Mouse (Mus musculus) G1E (cell line): Measurements from ENCODE around the gene Atp1b2. TPM values are rescaled to one million over a fixed set of nuclear protein-coding genes. Genes with fewer than 3 reads are reported as not detected.
A peak's percentile ranks its signal among the peaks of the same experiment; 100 is the strongest.

Experiments used
- ATAC-seq: 2 replicates; pipeline ENCODE4 v1.8.0; 2016; ENCODE audit warnings: mild to moderate bottlenecking; ENCODE audit not compliant: insufficient number of reproducible peaks, poor library complexity, low FRiP score, severe bottlenecking; ENCODE audit errors: extremely low read depth
- DNase-seq: peaks from one replicate; pipeline ENCODE4 v3.0.0; 2012; ENCODE audit warnings: low spot score
- H3K27me3 ChIP-seq: 2 replicates; pipeline ENCODE4 v1.6.1; 2012; ENCODE audit warnings: mild to moderate bottlenecking, low read length, inconsistent platforms; ENCODE audit not compliant: insufficient read depth
- H3K36me3 ChIP-seq: replicated peaks from 2 replicates; pipeline ENCODE3; 2012; ENCODE audit warnings: mild to moderate bottlenecking, inconsistent platforms
- H3K4me1 ChIP-seq: 2 replicates; pipeline ENCODE4 v1.6.1; 2012; ENCODE audit warnings: low read depth, low read length, inconsistent platforms, mixed read lengths; ENCODE audit not compliant: insufficient read depth
- H3K4me3 ChIP-seq: 2 replicates; pipeline ENCODE4 v1.5.1; 2012; ENCODE audit warnings: low read depth, mild to moderate bottlenecking, inconsistent platforms, low read length, moderate library complexity, mixed read lengths
- H3K9me3 ChIP-seq: replicated peaks from 2 replicates; pipeline ENCODE4 v1.6.1; 2012; ENCODE audit warnings: inconsistent platforms
- CTCF ChIP-seq: IDR thresholded peaks from 2 replicates; pipeline ENCODE4 v1.5.1; 2012; ENCODE audit warnings: low read depth, low read length, inconsistent platforms, mixed read lengths
- GATA1 ChIP-seq: IDR thresholded peaks from 2 replicates; pipeline ENCODE4 v1.6.1; 2012; ENCODE audit warnings: borderline replicate concordance, low read length, inconsistent platforms, mixed read lengths
- GATA2 ChIP-seq: IDR thresholded peaks from 2 replicates; pipeline ENCODE4 v1.6.1; 2012; ENCODE audit warnings: low read depth, low read length, inconsistent platforms, borderline replicate concordance
- POLR2AphosphoS5 ChIP-seq: IDR thresholded peaks from 2 replicates; pipeline ENCODE4 v1.6.1; 2012; ENCODE audit warnings: low read depth, low read length, inconsistent platforms; ENCODE audit not compliant: insufficient replicate concordance
- TAL1 ChIP-seq: conservative IDR thresholded peaks from 2 replicates; pipeline ENCODE4 v1.6.1; 2012; ENCODE audit warnings: low read depth, low read length, inconsistent platforms, mixed read lengths
- polyA plus RNA-seq: library from polyadenylated mRNA; stranded (reverse); fragments of >175 nt; gene quantifications from 2 replicates; pipeline ENCODE4 v1.2.3, GENCODE M21; 2012
- total RNA-seq, 2 experiments: library from RNA; stranded (forward) in 1 of 2; stranded (reverse) in 1 of 2; fragments of 200-1000 nt in 1 of 2; fragments of >200 nt in 1 of 2; fragmentation: Nextera tagmentation in 1 of 2; gene quantifications; 2 replicates each; pipeline ENCODE4 v1.2.3; 2014 to 2017

Atp1b2 gene
- 84.5 and 116 TPM in 2 replicates for total RNA-seq (2014; fragmentation: Nextera tagmentation)
- 3.6 and 4.8 TPM in 2 replicates for total RNA-seq (2017)
- 50.0 and 54.6 TPM in 2 replicates for polyA plus RNA-seq

GRCm38 (mm10) chr11:69605726-69606490 lies at the start of gene Atp1b2:
Atp1b2 (minus strand) TSS chr11:69605942.
- peak; percentile 79 for ATAC-seq
- Histone ChIP-seq H3K36me3 (peaks cover 33% of the 10 kb centered on the region), H3K27me3 (no peaks in the 10 kb centered on the region), H3K4me3 (peak within 1 kb of the TSS; percentile 80), H3K9me3 (no peaks in the 10 kb centered on the region), H3K4me1 (peaks cover 90% of the 10 kb centered on the region)
- peak; percentile 89 for DNase-seq
- TF ChIP-seq POLR2AphosphoS5 (peak; percentile 69; the same call in 1 of the 2 replicates), TAL1 (no peak)

DNA sequence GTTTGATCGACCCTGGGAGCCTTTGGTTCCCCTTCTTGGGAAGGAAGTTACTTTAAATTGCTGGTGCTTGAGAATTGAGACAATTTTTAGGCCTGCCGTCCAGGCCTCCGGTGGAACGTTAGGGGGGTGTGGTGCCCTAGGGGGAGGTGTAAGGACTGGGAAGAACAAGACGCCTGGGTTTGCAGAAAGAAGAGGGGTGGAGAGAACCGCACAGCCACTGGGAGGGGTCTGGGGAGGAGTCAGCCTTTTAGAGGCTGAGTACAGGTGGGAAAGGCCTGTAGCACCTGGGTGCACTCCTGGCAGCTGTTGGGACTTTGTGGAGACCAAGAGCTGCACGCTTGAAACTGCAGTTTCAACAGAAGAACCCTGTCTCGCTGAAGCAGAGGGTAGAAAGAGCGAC lies 49.0 kb upstream of the Atp1b2 start:
- TF ChIP-seq POLR2AphosphoS5 = no peak
- no peak for TF ChIP-seq TAL1
- no peak for TF ChIP-seq GATA1
- no peak for TF ChIP-seq GATA2
- no peak for TF ChIP-seq CTCF
- DNase-seq = no peak
- peaks cover 63% of the 10 kb centered on the region for H3K4me1 ChIP-seq
- no peaks in the 10 kb centered on the region for H3K27me3 ChIP-seq
- no peak overlapping the region for H3K4me3 ChIP-seq
- ATAC-seq = no peak
- peaks cover 96% of the 10 kb centered on the region for H3K36me3 ChIP-seq
- H3K9me3 ChIP-seq = no peaks in the 10 kb centered on the region

GRCm38 (mm10) chr11:69653399-69653798 lies 47.7 kb upstream of the Atp1b2 start:
- no peak overlapping the region for H3K4me3 ChIP-seq
- peaks cover 56% of the 10 kb centered on the region for H3K4me1 ChIP-seq
- TF ChIP-seq CTCF = no peak
- H3K9me3 ChIP-seq = no peaks in the 10 kb centered on the region
- ATAC-seq (no peak), DNase-seq (no peak)
- no peaks in the 10 kb centered on the region for H3K27me3 ChIP-seq
- H3K36me3 ChIP-seq = peaks cover 98% of the 10 kb centered on the region

DNA sequence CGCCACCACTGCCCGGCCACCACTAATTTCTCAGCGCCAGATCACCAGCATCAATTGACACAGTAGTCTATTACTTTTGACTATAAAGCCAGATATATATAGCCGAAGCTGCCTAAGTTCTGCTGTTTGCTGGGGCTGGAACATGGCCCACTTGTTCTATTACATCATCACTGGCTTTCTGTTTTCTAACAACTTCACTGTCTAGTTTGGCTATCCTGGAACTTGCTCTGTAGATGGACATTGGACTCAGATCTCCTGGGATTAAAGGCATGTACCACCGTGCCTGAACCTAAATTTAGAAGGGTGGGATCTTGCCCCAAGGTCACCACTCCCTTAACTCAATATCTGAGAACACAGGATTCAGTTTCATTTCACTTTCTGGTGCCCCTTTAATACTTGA lies 40.1 kb upstream of the Atp1b2 start:
- no peak for DNase-seq
- no peaks in the 10 kb centered on the region for H3K9me3 ChIP-seq
- no peak overlapping the region for H3K4me3 ChIP-seq
- peaks cover 95% of the 10 kb centered on the region for H3K36me3 ChIP-seq
- TF ChIP-seq GATA2 = no peak
- H3K4me1 ChIP-seq = peaks cover 9% of the 10 kb centered on the region
- no peaks in the 10 kb centered on the region for H3K27me3 ChIP-seq
- no peak for ATAC-seq

GRCm38 (mm10) chr11:69635471-69635870 lies 29.7 kb upstream of the Atp1b2 start:
- DNase-seq = no peak
- H3K4me3 ChIP-seq = no peak overlapping the region
- H3K4me1 ChIP-seq = peaks cover 46% of the 10 kb centered on the region
- H3K9me3 ChIP-seq = no peaks in the 10 kb centered on the region
- peaks cover 43% of the 10 kb centered on the region for H3K36me3 ChIP-seq
- TF ChIP-seq GATA2 (no peak), CTCF (no peak), GATA1 (no peak), POLR2AphosphoS5 (no peak)
- no peak for ATAC-seq
- H3K27me3 ChIP-seq = no peaks in the 10 kb centered on the region

GRCm38 (mm10) chr11:69633128-69633866 lies 27.6 kb upstream of the Atp1b2 start:
- TF ChIP-seq GATA1 (no peak), POLR2AphosphoS5 (no peak), TAL1 (no peak), CTCF (no peak), GATA2 (no peak)
- H3K36me3 ChIP-seq = peaks cover 25% of the 10 kb centered on the region
- ATAC-seq (no peak), DNase-seq (peak; percentile 70)
- H3K9me3 ChIP-seq = no peaks in the 10 kb centered on the region
- H3K27me3 ChIP-seq = no peaks in the 10 kb centered on the region
- peaks cover 49% of the 10 kb centered on the region for H3K4me1 ChIP-seq
- peak overlapping the region; percentile 90 for H3K4me3 ChIP-seq
